Mouse (Mus musculus) cerebellum, adult 2 months (tissue): ENCODE results near the gene Smpd3.

ENCODE experiments used
- CTCF ChIP-seq: fragments of 200-500 bp; IDR thresholded peaks from 2 replicates; pipeline ENCODE4 v1.5.1; 2011; ENCODE audit warnings: low read depth, mild to moderate bottlenecking, control low read depth, low read length, moderate library complexity, borderline replicate concordance; ENCODE audit not compliant: insufficient read depth
- POLR2A ChIP-seq: fragments of 200-500 bp; IDR thresholded peaks from 2 replicates; pipeline ENCODE4 v1.6.1; 2011; ENCODE audit warnings: low read length, control low read depth, borderline replicate concordance; ENCODE audit not compliant: insufficient read depth

GRCm38 (mm10) chr8:106375957-106376356 is 38.2 kb upstream of the Smpd3 start:
- TF ChIP-seq POLR2A (no peak), CTCF (no peak)
